Mouse (Mus musculus) B cell, adult 62 days (primary cell): Measurements from ENCODE around the gene Atp6v0a2. TPM values are rescaled to one million over a fixed set of nuclear protein-coding genes. Genes with fewer than 3 reads are reported as not detected.

Experiments used
- total RNA-seq: library from RNA; stranded (reverse); gene quantifications from 4 replicates; pipeline ENCODE4 v1.2.4, GENCODE M21; 2023

Atp6v0a2 gene
- total RNA-seq, result 46.0 to 62.9 TPM (median 54.8 TPM) in 4 replicates

GRCm38 (mm10) chr5:124628448-124629363 lies at the start of gene Atp6v0a2:
Atp6v0a2 (plus strand) TSS chr5:124628576.

GRCm38 (mm10) chr5:124578633-124579317 lies 49.6 kb upstream of the Atp6v0a2 start, which contains the start of the genes Eif2b1 and Gtf2h3:
Eif2b1 (minus strand) TSS chr5:124579131.
Gtf2h3 (plus strand) TSS chr5:124579140.

GRCm38 (mm10) chr5:124724997-124725396 lies 96.6 kb downstream of the Atp6v0a2 start, which contains the start of gene Dnah10:
Dnah10 (plus strand) TSS chr5:124725085.

Other genes starting within 250 kb of the Atp6v0a2 start
- gene Sbno1, start 202.6 kb upstream of the Atp6v0a2 start, total RNA-seq, result 216 to 228 TPM (median 222 TPM) in 4 replicates
- gene Kmt5a, start 188.6 kb upstream of the Atp6v0a2 start, total RNA-seq, result 47.3 to 58.4 TPM (median 50.8 TPM) in 4 replicates
- gene Rilpl2, start 150.2 kb upstream of the Atp6v0a2 start, total RNA-seq, result 165 to 186 TPM (median 173 TPM) in 4 replicates
- gene Snrnp35, start 145.4 kb upstream of the Atp6v0a2 start, total RNA-seq, result 15.0 to 20.5 TPM (median 17.3 TPM) in 4 replicates
- gene Rilpl1, start 97.2 kb upstream of the Atp6v0a2 start, total RNA-seq, result 2.2 to 3.1 TPM (median 2.3 TPM) in 4 replicates
- gene Tmed2, start 87.9 kb upstream of the Atp6v0a2 start, total RNA-seq, result 103 to 116 TPM (median 110 TPM) in 4 replicates
- 39.5 to 42.4 TPM (median 41.7 TPM) in 4 replicates for gene Ddx55, start 75.7 kb upstream of the Atp6v0a2 start, total RNA-seq
- gene Eif2b1, start 49.4 kb upstream of the Atp6v0a2 start, total RNA-seq, result 22.8 to 36.2 TPM (median 33.7 TPM) in 4 replicates
- gene Gtf2h3, start 49.4 kb upstream of the Atp6v0a2 start, total RNA-seq, result 27.6 to 35.1 TPM (median 34.4 TPM) in 4 replicates
- 0.06 TPM in 1 of 4 replicates, not detected in the others for gene Dnah10, start 96.5 kb downstream of the Atp6v0a2 start, total RNA-seq
- 1.3 to 3.4 TPM (median 2.0 TPM) in 4 replicates for gene Ccdc92, start 233.8 kb downstream of the Atp6v0a2 start, total RNA-seq
- gene Zfp664, start 234.1 kb downstream of the Atp6v0a2 start, total RNA-seq, result 19.9 to 25.9 TPM (median 22.9 TPM) in 4 replicates